Mouse (Mus musculus): ENCODE measurements around the gene Ano2. TPM values are rescaled to one million over a fixed set of nuclear protein-coding genes. Genes with fewer than 3 reads are reported as not detected.

The Ano2 gene
- polyA plus RNA-seq, 1 experiment = not detected

- Histone ChIP-seq H3K27ac (ENCODE audit: insufficient read depth, low read length) (no peak overlapping the region), H3K27me3 (ENCODE audit: control insufficient read depth, insufficient read depth, low read length, poor library complexity, severe bottlenecking) (no peaks in the 10 kb centered on the region), H3K9ac (ENCODE audit: low read depth, poor library complexity, severe bottlenecking) (no peak overlapping the region), H3K9me3 (replicated peaks; ENCODE audit: control insufficient read depth, insufficient read depth, low read length, poor library complexity, severe bottlenecking) (no peaks in the 10 kb centered on the region; the same call in 1 of the 2 replicates), H3K4me3 (ENCODE audit: low read depth, low read length) (no peak overlapping the region), H3K36me3 (ENCODE audit: control insufficient read depth, insufficient read depth, low read length, poor library complexity, severe bottlenecking) (no peaks in the 10 kb centered on the region), H3K4me1 (ENCODE audit: control insufficient read depth, insufficient read depth, low read length) (no peaks in the 10 kb centered on the region)
- TF ChIP-seq POLR2A (IDR thresholded peaks at IDR 0.05; ENCODE audit: insufficient read depth, low read length) (no peak), EP300 (IDR thresholded peaks at IDR 0.05; ENCODE audit: insufficient read depth, low read depth, low read length) (no peak), CTCF (IDR thresholded peaks at IDR 0.05; ENCODE audit: low read depth, low read length) (no peak)
Observed at GRCm38 (mm10) chr6:125727484-125727911, 37.3 kb downstream of the Ano2 start.

- no peak overlapping the region for H3K27ac ChIP-seq (ENCODE audit: insufficient read depth, low read length)
- H3K36me3 ChIP-seq (ENCODE audit: control insufficient read depth, insufficient read depth, low read length, poor library complexity, severe bottlenecking) = no peaks in the 10 kb centered on the region
- TF ChIP-seq CTCF (IDR thresholded peaks at IDR 0.05; ENCODE audit: low read depth, low read length) = no peak
- no peak for TF ChIP-seq EP300 (IDR thresholded peaks at IDR 0.05; ENCODE audit: insufficient read depth, low read depth, low read length)
- H3K27me3 ChIP-seq (ENCODE audit: control insufficient read depth, insufficient read depth, low read length, poor library complexity, severe bottlenecking) = no peaks in the 10 kb centered on the region
- no peaks in the 10 kb centered on the region for H3K4me1 ChIP-seq (ENCODE audit: control insufficient read depth, insufficient read depth, low read length)
- H3K9ac ChIP-seq (ENCODE audit: low read depth, poor library complexity, severe bottlenecking) = no peak overlapping the region
- no peaks in the 10 kb centered on the region; the same call in 1 of the 2 replicates for H3K9me3 ChIP-seq (replicated peaks; ENCODE audit: control insufficient read depth, insufficient read depth, low read length, poor library complexity, severe bottlenecking)
- H3K4me3 ChIP-seq (ENCODE audit: low read depth, low read length) = no peak overlapping the region
Observed at GRCm38 (mm10) chr6:125729471-125729870, 39.3 kb downstream of the Ano2 start.

DNA sequence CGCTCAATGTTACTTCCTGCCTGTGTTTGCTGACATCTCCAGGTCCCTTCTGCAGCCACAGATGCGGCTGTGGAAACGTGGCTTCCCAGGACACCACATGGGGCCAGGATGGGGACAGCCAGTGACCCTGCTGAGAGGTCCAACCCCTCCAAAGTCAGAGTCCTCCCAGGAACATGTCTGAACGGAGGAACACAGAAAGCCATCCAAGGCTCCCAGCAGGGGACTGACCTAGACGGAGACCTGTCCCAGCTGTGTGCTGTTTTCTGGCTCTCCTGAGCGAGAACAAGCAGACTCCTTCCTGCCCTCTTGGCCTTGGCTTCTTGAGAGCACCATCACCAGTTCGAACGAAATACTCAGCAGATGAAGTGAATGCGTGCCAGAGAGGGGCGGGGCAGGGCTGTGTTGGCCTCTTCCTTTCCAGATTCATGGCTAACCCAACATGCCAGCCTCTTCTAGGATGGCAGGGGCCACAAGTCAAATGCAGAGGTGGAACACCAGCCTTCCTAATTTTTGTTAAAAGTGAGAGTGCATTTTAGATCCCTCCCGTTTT lies 39.8 kb downstream of the Ano2 start:
- TF ChIP-seq EP300 (IDR thresholded peaks at IDR 0.05; ENCODE audit: insufficient read depth, low read depth, low read length) = no peak
- no peak for TF ChIP-seq POLR2A (IDR thresholded peaks at IDR 0.05; ENCODE audit: insufficient read depth, low read length)
- TF ChIP-seq CTCF (IDR thresholded peaks at IDR 0.05; ENCODE audit: low read depth, low read length) = no peak
- H3K4me3 ChIP-seq (ENCODE audit: low read depth, low read length) = no peak overlapping the region
- no peaks in the 10 kb centered on the region for H3K36me3 ChIP-seq (ENCODE audit: control insufficient read depth, insufficient read depth, low read length, poor library complexity, severe bottlenecking)
- no peak overlapping the region for H3K9ac ChIP-seq (ENCODE audit: low read depth, poor library complexity, severe bottlenecking)
- no peaks in the 10 kb centered on the region for H3K4me1 ChIP-seq (ENCODE audit: control insufficient read depth, insufficient read depth, low read length)
- H3K27ac ChIP-seq (ENCODE audit: insufficient read depth, low read length) = no peak overlapping the region
- no peaks in the 10 kb centered on the region; the same call in 1 of the 2 replicates for H3K9me3 ChIP-seq (replicated peaks; ENCODE audit: control insufficient read depth, insufficient read depth, low read length, poor library complexity, severe bottlenecking)
- H3K27me3 ChIP-seq (ENCODE audit: control insufficient read depth, insufficient read depth, low read length, poor library complexity, severe bottlenecking) = no peaks in the 10 kb centered on the region

DNA sequence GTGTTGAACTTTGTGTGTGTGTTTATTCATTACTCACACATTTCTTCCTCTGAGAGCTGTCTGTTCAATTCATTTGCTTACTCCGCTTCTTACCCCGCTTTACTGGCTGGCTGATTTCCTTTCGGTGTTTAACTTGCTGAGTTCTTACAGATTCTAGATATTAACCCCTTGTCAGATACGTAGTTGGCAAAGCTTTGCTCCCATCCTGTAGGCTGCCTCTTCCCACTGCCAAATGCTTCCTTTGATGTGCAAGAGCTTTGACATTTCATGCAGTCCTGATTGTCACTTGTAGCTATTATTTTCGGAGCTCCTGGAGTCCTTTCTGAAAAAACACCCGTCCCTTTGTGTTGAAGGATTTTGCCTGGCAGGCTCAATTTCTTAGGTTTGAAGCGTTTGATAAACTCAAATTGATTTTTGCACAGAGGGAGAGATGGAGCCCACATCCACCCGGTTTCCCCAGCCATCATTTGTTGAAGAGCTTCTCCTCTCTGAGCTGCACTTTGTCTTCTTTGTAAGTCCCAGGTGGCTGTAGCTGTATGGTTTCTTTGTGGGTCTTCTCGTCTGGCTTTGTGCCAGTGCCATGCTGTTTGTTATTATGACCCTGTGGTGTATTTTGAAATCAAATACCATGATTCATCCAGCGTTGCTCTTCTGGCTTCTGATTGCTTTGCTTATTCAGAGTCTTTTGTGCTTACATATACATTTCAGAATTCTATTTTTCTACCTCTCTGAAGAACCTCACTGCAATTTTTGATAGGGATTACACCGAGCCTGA lies 47.5 kb downstream of the Ano2 start:
- Histone ChIP-seq H3K4me3 (ENCODE audit: low read depth, low read length) (no peak overlapping the region), H3K27me3 (ENCODE audit: control insufficient read depth, insufficient read depth, low read length, poor library complexity, severe bottlenecking) (no peaks in the 10 kb centered on the region), H3K9ac (ENCODE audit: low read depth, poor library complexity, severe bottlenecking) (no peak overlapping the region), H3K9me3 (replicated peaks; ENCODE audit: control insufficient read depth, insufficient read depth, low read length, poor library complexity, severe bottlenecking) (no peaks in the 10 kb centered on the region), H3K4me1 (ENCODE audit: control insufficient read depth, insufficient read depth, low read length) (no peaks in the 10 kb centered on the region), H3K36me3 (ENCODE audit: control insufficient read depth, insufficient read depth, low read length, poor library complexity, severe bottlenecking) (no peaks in the 10 kb centered on the region), H3K27ac (ENCODE audit: insufficient read depth, low read length) (no peak overlapping the region)
- TF ChIP-seq EP300 (IDR thresholded peaks at IDR 0.05; ENCODE audit: insufficient read depth, low read depth, low read length) (no peak), POLR2A (IDR thresholded peaks at IDR 0.05; ENCODE audit: insufficient read depth, low read length) (no peak), CTCF (IDR thresholded peaks at IDR 0.05; ENCODE audit: low read depth, low read length) (no peak)

DNA sequence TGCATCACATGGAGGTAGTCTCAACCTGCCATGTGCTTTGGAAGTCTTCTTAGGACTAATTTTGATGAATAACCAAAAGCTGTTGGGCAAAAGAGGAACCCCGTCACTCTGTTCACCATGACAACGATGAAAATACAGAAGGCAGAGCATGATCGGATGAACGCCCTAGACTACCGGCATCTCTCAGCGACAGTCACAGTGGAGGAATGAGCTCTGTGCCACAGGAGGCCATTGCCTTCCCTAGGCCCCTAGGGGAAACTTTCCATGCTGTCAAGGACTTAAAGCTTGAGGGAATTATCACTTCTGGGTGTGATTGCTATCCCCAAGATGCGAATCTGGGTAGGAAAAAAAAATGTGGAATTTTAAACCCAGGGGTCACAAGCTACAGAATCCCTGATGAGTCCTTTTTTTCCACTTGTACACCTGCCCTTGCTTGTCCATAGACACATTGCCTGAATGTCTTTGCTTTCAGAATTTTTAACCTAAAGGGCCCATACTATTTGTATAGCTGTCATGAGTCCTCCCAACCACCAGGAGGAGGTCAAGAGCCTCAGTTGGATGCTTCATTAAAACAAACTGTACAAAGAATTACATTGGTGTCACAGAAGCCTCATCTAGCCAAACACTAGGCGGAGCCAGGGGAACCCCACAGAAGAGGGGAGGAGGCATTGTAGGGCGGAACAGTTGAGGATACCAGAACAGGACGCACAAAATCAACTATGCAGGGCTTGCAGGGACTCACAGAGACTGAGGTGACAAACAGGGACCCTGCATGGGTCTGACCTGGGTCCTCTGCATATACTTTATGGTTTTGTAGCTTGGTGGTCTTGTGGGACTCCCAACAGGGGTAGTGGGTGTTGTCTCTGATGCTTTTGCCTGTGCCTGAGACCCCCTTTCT lies 53.2 kb downstream of the Ano2 start:
- H3K36me3 ChIP-seq (ENCODE audit: control insufficient read depth, insufficient read depth, low read length, poor library complexity, severe bottlenecking) = no peaks in the 10 kb centered on the region
- no peak overlapping the region for H3K4me3 ChIP-seq (ENCODE audit: low read depth, low read length)
- H3K27ac ChIP-seq (ENCODE audit: insufficient read depth, low read length) = no peak overlapping the region
- no peak overlapping the region for H3K9ac ChIP-seq (ENCODE audit: low read depth, poor library complexity, severe bottlenecking)
- no peak for TF ChIP-seq EP300 (IDR thresholded peaks at IDR 0.05; ENCODE audit: insufficient read depth, low read depth, low read length)
- TF ChIP-seq POLR2A (IDR thresholded peaks at IDR 0.05; ENCODE audit: insufficient read depth, low read length) = no peak
- no peak for TF ChIP-seq CTCF (IDR thresholded peaks at IDR 0.05; ENCODE audit: low read depth, low read length)
- no peaks in the 10 kb centered on the region; the same call in 1 of the 2 replicates for H3K27me3 ChIP-seq (ENCODE audit: control insufficient read depth, insufficient read depth, low read length, poor library complexity, severe bottlenecking)
- H3K4me1 ChIP-seq (ENCODE audit: control insufficient read depth, insufficient read depth, low read length) = no peaks in the 10 kb centered on the region
- H3K9me3 ChIP-seq (replicated peaks; ENCODE audit: control insufficient read depth, insufficient read depth, low read length, poor library complexity, severe bottlenecking) = no peaks in the 10 kb centered on the region

Data from ES-Bruce4 (cell line).